Mouse (Mus musculus): ENCODE results near the gene Gins2.

- TF ChIP-seq MYOD1 (IDR thresholded peaks at IDR 0.05; ENCODE audit: control insufficient read depth in 1 of 3, insufficient read length in 2 of 3, low read depth in 2 of 3) (no peak), MYOG (IDR thresholded peaks at IDR 0.05; ENCODE audit: control insufficient read depth in 1 of 3, insufficient read depth in 1 of 3, insufficient read length in 2 of 3, low read depth in 2 of 3) (no peak), POLR2A (IDR thresholded peaks at IDR 0.05; ENCODE audit: insufficient read length, low read depth) (no peak), TCF12 (IDR thresholded peaks at IDR 0.05; ENCODE audit: insufficient read depth, poor library complexity, severe bottlenecking) (no peak), TCF3 (IDR thresholded peaks at IDR 0.05; ENCODE audit: insufficient read length, low read depth) (no peak), SRF (IDR thresholded peaks at IDR 0.05; ENCODE audit: control insufficient read depth, insufficient read length, low read depth) (no peak), USF1 (IDR thresholded peaks at IDR 0.05; ENCODE audit: low read depth) (no peak), POLR2AphosphoS2 (IDR thresholded peaks at IDR 0.05; ENCODE audit: insufficient read length, low read depth) (no peak), REST (IDR thresholded peaks at IDR 0.05; ENCODE audit: insufficient read depth, insufficient read length) (no peak)
Measured at GRCm38 (mm10) chr8:120575801-120576200, 13.3 kb downstream of the Gins2 start.
